Mouse (Mus musculus): ENCODE measurements around the gene Ezr.
"Not testable (repeated sequence)": the region's sequence is repeated elsewhere in the genome, so short reads cannot be mapped to it uniquely, and the experiment has no call there.

Gene Ezr

DNA sequence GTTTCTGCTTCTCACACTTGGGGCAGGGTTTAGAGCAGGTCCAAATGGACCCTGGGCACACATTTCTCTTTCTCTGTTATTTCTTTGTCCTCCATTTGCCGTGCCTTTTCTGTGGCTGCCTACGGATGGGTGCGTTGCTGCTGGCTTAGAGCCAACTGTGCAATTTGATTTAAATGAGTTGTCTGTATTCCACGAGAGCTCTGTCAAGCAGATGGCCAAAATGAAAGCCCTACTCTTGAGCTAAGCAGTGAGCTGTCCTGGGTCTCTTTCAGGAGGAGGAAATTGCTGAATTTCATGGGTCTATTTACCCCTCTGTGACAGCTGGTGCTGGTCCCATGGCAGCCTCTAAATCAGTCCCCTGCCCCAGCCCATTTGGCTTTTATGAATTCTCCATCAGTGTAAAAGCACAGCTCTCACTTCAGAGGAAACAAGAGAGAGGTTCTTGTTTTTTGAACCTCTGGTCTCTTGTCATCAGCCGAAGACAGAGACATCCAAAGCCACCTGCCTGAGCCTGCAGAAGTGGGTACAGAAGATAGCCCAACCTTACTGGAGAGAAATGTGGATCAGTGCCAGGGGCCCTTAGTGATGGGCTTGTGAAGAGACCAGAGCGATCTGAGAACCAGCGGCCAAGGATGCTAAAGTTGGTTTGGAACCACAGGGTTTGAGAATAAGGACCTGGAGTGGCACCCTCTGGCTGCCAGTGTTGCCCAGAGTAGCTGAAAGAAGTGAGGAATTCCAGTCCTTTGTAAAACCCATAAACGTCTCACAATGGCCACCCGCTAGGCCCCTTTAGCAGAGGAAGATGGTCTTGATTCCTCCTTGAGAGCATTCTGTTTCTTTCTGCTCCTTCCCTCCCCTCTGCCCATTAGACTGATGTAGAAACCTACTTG, 79.0 kb downstream of the Ezr start:
- not testable (repeated sequence) for DNase-seq

DNA sequence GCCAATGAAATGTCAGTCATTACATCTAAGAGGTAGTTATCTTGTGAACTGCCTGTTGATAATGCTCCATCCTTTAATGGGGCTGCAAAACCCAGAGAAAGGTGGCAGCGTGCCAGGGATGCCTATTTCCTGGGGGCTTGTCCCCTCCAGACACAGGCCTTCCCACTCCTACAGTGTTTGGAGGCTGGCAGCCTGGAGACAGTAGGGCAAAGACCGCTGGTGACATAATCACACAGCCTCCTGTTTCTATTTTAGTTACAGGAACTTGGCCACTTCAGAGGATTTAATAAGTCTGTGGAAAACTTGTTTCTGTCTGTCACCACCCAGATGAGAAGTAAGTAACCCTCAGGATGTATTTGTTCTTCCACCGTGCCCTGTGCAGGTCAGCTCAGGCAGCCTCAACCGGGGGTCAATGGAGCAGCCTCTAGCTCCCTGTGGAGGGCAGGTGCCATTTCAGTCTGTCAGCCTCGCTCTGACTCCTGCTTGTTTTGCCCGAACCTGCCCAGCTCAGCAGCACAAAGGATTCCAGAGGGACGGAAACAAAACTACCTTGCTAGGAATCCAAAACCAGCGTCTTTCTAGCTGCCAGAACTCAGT, 79.9 kb downstream of the Ezr start:
- not testable (repeated sequence) for DNase-seq

DNA sequence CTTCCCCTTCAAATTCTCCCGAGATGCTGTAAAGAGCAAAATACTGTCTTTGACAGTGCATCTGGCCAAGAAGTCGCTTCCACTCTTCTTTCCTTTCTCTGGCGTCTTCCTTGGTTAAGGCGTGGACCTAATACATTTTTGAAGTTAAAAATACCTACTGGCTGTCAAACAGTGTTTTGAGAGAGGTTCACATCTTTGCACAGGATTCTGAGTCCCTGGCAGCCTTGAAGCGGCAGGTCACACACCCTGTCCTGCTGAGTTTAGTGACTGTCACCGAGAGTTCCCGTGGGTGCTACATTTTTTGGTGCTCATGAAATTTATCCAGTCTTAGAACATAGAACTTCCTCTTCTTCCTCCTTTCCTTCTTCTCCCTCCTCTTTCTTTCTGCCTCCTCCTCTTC, 82.5 kb downstream of the Ezr start:
- DNase-seq = not testable (repeated sequence)

DNA sequence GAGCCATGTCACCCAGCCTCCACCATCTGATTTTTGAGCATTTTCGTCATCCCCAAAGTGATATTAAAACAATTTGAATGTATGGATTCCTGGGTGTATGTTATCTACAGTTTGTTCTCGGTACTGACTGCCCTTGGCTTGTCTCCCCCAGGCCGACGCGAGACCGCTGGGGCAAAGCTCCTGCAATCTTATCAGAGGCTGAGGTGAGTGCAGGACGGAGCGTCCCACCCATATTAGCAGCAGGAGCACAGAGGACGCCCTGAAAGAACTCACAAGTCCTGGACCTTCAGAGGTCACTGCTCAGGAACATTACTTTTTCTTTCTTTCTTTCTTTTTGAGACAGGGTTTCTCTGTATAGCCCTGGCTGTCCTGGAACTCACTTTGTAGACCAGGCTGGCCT, 83.1 kb downstream of the Ezr start:
- DNase-seq = not testable (repeated sequence)

DNA sequence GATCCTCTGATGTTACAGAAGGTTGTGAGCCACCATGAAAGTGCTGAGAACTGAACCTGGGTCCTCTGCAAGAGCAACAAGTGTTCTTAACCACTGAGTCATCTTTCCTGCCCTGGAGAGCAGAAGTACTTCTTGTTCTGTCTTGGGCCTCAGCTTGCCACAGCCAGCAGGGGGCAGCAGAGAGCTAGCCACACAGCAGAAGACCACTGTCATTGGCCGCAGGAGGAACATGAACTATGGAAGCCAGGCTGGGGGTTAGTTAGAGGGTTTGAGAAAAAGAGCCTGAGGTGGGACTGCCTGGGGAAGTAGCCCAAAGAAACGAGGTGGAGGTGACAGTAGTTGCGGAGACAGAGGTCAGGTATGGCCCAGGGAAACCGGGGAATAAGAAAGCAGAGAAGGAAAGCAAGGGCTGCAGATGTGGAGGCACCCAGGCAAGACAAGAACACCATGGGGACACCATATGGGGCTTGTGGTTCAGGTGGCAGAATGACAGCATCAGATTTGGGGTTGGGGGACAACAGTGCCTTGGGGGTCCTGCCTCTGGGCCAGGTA, 85.3 kb downstream of the Ezr start:
- DNase-seq = peak; percentile 70

DNA sequence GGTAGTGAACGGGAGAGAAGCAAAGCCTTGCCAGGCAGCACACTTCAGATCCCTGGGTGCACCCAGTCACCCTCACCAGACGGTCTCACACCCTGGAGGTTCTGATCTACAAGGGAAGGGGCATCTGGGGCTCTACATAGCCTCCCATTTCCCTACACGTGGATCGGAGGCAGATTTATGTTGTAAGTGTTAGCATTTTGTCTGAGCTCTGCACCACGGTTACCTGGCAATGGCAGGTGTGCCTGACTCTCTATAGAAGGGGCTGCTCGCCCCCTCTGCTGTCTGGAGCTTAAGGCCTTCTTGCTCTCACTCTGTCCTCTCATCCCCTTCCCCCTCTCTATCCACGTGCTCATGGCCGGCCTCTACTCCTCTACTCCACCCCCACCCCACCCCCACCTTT, 86.1 kb downstream of the Ezr start:
- not testable (repeated sequence) for DNase-seq

DNA sequence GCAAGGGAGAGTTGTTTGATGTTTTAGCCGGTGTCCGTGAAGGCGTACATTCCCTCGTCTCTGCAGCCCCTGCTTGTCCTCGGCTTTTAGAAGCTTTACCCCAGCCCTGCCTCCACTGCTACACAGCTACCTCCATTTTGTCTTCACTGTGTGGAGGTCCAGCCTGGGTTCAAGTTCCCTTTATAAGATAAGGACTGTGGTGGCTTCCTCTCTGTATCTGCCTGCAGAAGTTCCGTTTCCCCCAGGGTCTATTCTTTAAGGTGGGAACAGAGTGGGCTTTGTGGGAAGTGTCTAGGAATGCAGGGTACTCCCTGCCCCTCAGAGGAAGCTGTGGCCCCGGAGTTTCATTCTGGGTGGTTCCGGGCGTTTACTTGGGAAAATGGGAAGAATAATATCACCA, 86.9 kb downstream of the Ezr start:
- DNase-seq = not testable (repeated sequence)

DNA sequence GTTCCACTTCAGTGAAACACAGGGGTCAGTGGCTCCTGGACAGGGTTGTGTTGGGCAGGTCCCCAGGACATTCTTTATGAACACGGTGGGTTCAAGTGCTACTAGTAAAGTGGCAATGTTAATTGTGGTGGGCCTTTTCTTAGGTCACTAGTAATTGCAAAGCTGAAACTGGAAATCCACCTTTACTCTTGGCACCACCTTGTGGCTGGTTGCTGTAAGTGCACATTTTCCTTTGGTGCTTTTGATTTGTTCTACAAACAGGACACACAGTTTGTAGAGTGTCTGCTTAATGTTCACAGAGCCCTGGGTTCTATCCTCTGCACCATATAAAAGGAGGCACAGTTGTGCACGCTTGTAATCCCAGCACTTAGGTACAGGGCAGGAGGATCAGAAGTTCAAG, 91.0 kb downstream of the Ezr start:
- DNase-seq = peak; percentile 87

DNA sequence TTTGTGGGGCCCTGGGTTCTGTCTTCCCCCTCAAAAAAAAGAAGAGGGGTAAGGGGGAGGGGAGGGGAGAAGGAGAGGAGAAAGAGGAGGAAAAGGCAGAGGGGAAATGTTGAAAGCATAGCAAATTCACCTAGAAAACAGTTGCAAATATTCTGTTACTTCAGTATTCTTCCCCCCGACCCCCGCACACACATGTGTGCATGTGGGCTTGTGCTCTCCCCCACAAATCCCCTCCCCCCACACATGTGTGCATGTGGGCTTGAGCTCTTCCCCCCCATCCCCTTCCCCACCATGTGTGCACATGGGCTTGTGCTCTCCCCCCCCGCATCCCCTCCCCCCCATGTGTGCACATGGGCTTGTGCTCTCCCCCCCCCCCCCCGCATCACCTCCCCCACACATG, 93.2 kb downstream of the Ezr start:
- DNase-seq = not testable (repeated sequence)

Data from kidney, postnatal 14 days (tissue).